In the genomic region with DNA sequence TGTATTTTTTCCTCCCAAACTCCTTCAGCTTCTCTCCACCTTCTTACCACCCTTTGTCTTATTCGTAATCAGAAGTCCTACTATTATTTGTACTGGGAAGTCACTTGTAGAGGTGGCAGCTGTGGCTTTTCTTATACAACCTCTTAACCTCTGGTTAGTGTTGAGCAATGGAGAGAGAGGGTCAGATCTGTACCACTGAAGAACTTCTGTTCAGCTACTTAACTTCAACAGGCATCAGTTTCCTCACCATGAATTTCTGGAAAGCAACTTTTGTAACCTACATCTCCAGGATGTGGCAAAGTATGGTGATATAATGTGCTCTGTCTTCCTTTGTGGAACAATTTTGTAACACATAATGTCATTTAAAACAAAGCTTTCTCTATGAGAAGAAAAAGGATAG, we compare ENCODE assay signal across 4 mouse cellular contexts.
"Had no signal": no experiment of that assay in that cellular context is flagged by ENCODE, and none has a peak within 500 bp of the region (broad histone marks: within the 10 kb centered on the region; RNA-seq: fewer than 3 reads in every experiment).

No protein-coding gene starts in this region.

- DNase-seq: spleen, adult 18-20 months; thymus, adult 18-20 months; thymus, postnatal 36 days had no signal

- ATAC-seq: midbrain, embryonic 16.5 days had no signal
